Mouse (Mus musculus) midbrain, embryonic 13.5 days (tissue): ENCODE measurements around the gene Sec16b. TPM values are rescaled to one million over a fixed set of nuclear protein-coding genes. Genes with fewer than 3 reads are reported as not detected.

Experiments
- ATAC-seq: fragments of 200-750 bp; cut with Nextera tagmentation; 2 replicates; pipeline ENCODE4 v1.8.0; 2017; ENCODE audit warnings: mild to moderate bottlenecking, moderate TSS enrichment, moderate library complexity
- H3K27ac ChIP-seq: fragments of 300-500 bp; sonication (generic); 2 replicates; pipeline ENCODE4 v1.5.1; 2015; ENCODE audit warnings: inconsistent platforms, mild to moderate bottlenecking, moderate library complexity
- H3K27me3 ChIP-seq: fragments of 300-500 bp; sonication (generic); 2 replicates; pipeline ENCODE4 v1.6.1; 2015; ENCODE audit warnings: mild to moderate bottlenecking, inconsistent platforms
- H3K36me3 ChIP-seq: fragments of 300-500 bp; sonication (generic); 2 replicates; pipeline ENCODE4 v1.6.1; 2015; ENCODE audit warnings: mild to moderate bottlenecking, inconsistent platforms
- H3K4me1 ChIP-seq: fragments of 300-500 bp; sonication (generic); replicated peaks from 2 replicates; pipeline ENCODE4 v1.6.1; 2015; ENCODE audit warnings: inconsistent platforms
- H3K4me2 ChIP-seq: fragments of 300-500 bp; sonication (generic); replicated peaks from 2 replicates; pipeline ENCODE4 v1.6.1; 2015; ENCODE audit warnings: moderate library complexity, mild to moderate bottlenecking, inconsistent platforms
- H3K4me3 ChIP-seq: fragments of 300-500 bp; sonication (generic); replicated peaks from 2 replicates; pipeline ENCODE4 v1.5.1; 2015; ENCODE audit warnings: mild to moderate bottlenecking, inconsistent platforms
- H3K9ac ChIP-seq: fragments of 300-500 bp; sonication (generic); replicated peaks from 2 replicates; pipeline ENCODE4 v1.6.1; 2015; ENCODE audit warnings: mild to moderate bottlenecking, inconsistent platforms
- H3K9me3 ChIP-seq: fragments of 300-500 bp; sonication (generic); 2 replicates; pipeline ENCODE4 v1.6.1; 2016; ENCODE audit warnings: mild to moderate bottlenecking, inconsistent platforms
- WGBS: fragments of 180-500 bp; shearing (Covaris S2); methylation state at CpG from one replicate; pipeline ENCODE4 v1.1.7; 2015; 5-methylcytosine and 5-hydroxymethylcytosine counted together
- polyA plus RNA-seq: library from polyadenylated mRNA; unstranded; fragments of >200 nt; fragmentation: Nextera tagmentation; extraction: Ambion mirVana; gene quantifications from 2 replicates; pipeline ENCODE4 v1.2.1, GENCODE M21; 2015

Sec16b gene
- polyA plus RNA-seq, 1 experiment from 2014 or later = 0.26 TPM

GRCm38 (mm10) chr1:157569263-157570090 is 62.9 kb downstream of the Sec16b start:
- Histone ChIP-seq H3K4me2 (no peak overlapping the region), H3K4me3 (no peak overlapping the region), H3K9me3 (no peaks in the 10 kb centered on the region), H3K9ac (no peak overlapping the region), H3K27me3 (no peaks in the 10 kb centered on the region), H3K36me3 (no peaks in the 10 kb centered on the region), H3K4me1 (no peaks in the 10 kb centered on the region), H3K27ac (no peak overlapping the region)
- ATAC-seq = no peak
- 89% methylated on average over 5 of the region's 5 CpGs for WGBS

- 85% methylated on average over 3 of the region's 3 CpGs for WGBS
- H3K9me3 ChIP-seq = no peaks in the 10 kb centered on the region
- no peaks in the 10 kb centered on the region; the same call in 1 of the 2 replicates for H3K4me1 ChIP-seq
- no peaks in the 10 kb centered on the region for H3K27me3 ChIP-seq
- ATAC-seq = no peak
- no peaks in the 10 kb centered on the region for H3K36me3 ChIP-seq
- H3K4me3 ChIP-seq = no peak overlapping the region
- no peak overlapping the region for H3K9ac ChIP-seq
- no peak overlapping the region for H3K4me2 ChIP-seq
- H3K27ac ChIP-seq = no peak overlapping the region
Measured at GRCm38 (mm10) chr1:157575316-157575715, 68.8 kb downstream of the Sec16b start.

- ATAC-seq = no peak
Measured at GRCm38 (mm10) chr1:157578336-157578735, 71.8 kb downstream of the Sec16b start.

GRCm38 (mm10) chr1:157586556-157586955 is 80.0 kb downstream of the Sec16b start:
- H3K36me3 ChIP-seq = no peaks in the 10 kb centered on the region
- no peaks in the 10 kb centered on the region for H3K27me3 ChIP-seq
- H3K9ac ChIP-seq = no peak overlapping the region
- peaks cover under 1% of the 10 kb centered on the region for H3K4me1 ChIP-seq
- WGBS = 80% methylated on average over 5 of the region's 5 CpGs
- no peak overlapping the region for H3K27ac ChIP-seq
- no peak for ATAC-seq
- no peak overlapping the region for H3K4me2 ChIP-seq
- no peaks in the 10 kb centered on the region for H3K9me3 ChIP-seq
- H3K4me3 ChIP-seq = no peak overlapping the region

More at GRCm38 (mm10) chr1:157578336-157578735, 71.8 kb downstream of the Sec16b start:
- H3K27me3 ChIP-seq = no peaks in the 10 kb centered on the region
- no peaks in the 10 kb centered on the region; the same call in 1 of the 2 replicates for H3K4me1 ChIP-seq
- H3K27ac ChIP-seq = no peak overlapping the region
- no peaks in the 10 kb centered on the region for H3K9me3 ChIP-seq
- H3K9ac ChIP-seq = no peak overlapping the region
- no peak overlapping the region for H3K4me3 ChIP-seq
- H3K36me3 ChIP-seq = no peaks in the 10 kb centered on the region
- 91% methylated on average over 8 of the region's 8 CpGs for WGBS
- no peak overlapping the region for H3K4me2 ChIP-seq

GRCm38 (mm10) chr1:157592039-157592438 is 85.5 kb downstream of the Sec16b start:
- H3K4me2 ChIP-seq = no peak overlapping the region
- H3K9me3 ChIP-seq = no peaks in the 10 kb centered on the region
- 34% methylated on average over 2 of the region's 2 CpGs for WGBS
- no peaks in the 10 kb centered on the region for H3K27me3 ChIP-seq
- no peak overlapping the region for H3K4me3 ChIP-seq
- H3K36me3 ChIP-seq = no peaks in the 10 kb centered on the region
- H3K4me1 ChIP-seq = peaks cover 20% of the 10 kb centered on the region
- no peak overlapping the region for H3K9ac ChIP-seq
- no peak for ATAC-seq
- H3K27ac ChIP-seq = no peak overlapping the region

GRCm38 (mm10) chr1:157594561-157594960 is 88.0 kb downstream of the Sec16b start:
- H3K4me1 ChIP-seq = peaks cover 20% of the 10 kb centered on the region
- no peak overlapping the region for H3K4me3 ChIP-seq
- no peak for ATAC-seq
- no peak overlapping the region for H3K9ac ChIP-seq
- H3K36me3 ChIP-seq = no peaks in the 10 kb centered on the region
- 65% methylated on average over 5 of the region's 5 CpGs for WGBS
- no peaks in the 10 kb centered on the region for H3K9me3 ChIP-seq
- no peaks in the 10 kb centered on the region for H3K27me3 ChIP-seq
- H3K4me2 ChIP-seq = no peak overlapping the region
- no peak overlapping the region for H3K27ac ChIP-seq

- H3K9ac ChIP-seq = no peak overlapping the region
- H3K4me1 ChIP-seq = peaks cover 20% of the 10 kb centered on the region
- no peaks in the 10 kb centered on the region for H3K9me3 ChIP-seq
- WGBS = 37% methylated on average over 9 of the region's 9 CpGs
- H3K36me3 ChIP-seq = no peaks in the 10 kb centered on the region
- peak; percentile 50 for ATAC-seq
- H3K4me3 ChIP-seq = no peak overlapping the region
- H3K27me3 ChIP-seq = no peaks in the 10 kb centered on the region
- H3K4me2 ChIP-seq = no peak overlapping the region
- no peak overlapping the region for H3K27ac ChIP-seq
Measured at GRCm38 (mm10) chr1:157595165-157595564, 88.6 kb downstream of the Sec16b start.

- 72% methylated on average over 5 of the region's 5 CpGs for WGBS
- no peaks in the 10 kb centered on the region for H3K4me1 ChIP-seq
Measured at GRCm38 (mm10) chr1:157604513-157604912, 98.0 kb downstream of the Sec16b start.

More at GRCm38 (mm10) chr1:157604513-157604912, 98.0 kb downstream of the Sec16b start:
- no peak for ATAC-seq
- no peaks in the 10 kb centered on the region for H3K9me3 ChIP-seq
- H3K9ac ChIP-seq = no peak overlapping the region
- H3K4me3 ChIP-seq = no peak overlapping the region
- no peak overlapping the region for H3K27ac ChIP-seq
- H3K27me3 ChIP-seq = no peaks in the 10 kb centered on the region
- no peak overlapping the region for H3K4me2 ChIP-seq
- H3K36me3 ChIP-seq = no peaks in the 10 kb centered on the region

Other genes starting within 250 kb of the Sec16b start
- gene Rasal2, start 94.1 kb upstream of the Sec16b start, polyA plus RNA-seq = 49.2 and 50.4 TPM in 2 replicates
- 6.0 and 7.4 TPM in 2 replicates for gene Cryzl2, start 48.2 kb upstream of the Sec16b start, polyA plus RNA-seq